Mouse (Mus musculus): Measurements from ENCODE around the gene Pcnp.
"Not testable (repeated sequence)": the region's sequence is repeated elsewhere in the genome, so short reads cannot be mapped to it uniquely, and the experiment has no call there.

The Pcnp gene

GRCm38 (mm10) chr16:55971735-55972615 lies 57.6 kb downstream of the Pcnp start:
- no peak for DNase-seq (ENCODE audit: low read depth in 1 of 2, low spot score in 2 of 2)

DNA sequence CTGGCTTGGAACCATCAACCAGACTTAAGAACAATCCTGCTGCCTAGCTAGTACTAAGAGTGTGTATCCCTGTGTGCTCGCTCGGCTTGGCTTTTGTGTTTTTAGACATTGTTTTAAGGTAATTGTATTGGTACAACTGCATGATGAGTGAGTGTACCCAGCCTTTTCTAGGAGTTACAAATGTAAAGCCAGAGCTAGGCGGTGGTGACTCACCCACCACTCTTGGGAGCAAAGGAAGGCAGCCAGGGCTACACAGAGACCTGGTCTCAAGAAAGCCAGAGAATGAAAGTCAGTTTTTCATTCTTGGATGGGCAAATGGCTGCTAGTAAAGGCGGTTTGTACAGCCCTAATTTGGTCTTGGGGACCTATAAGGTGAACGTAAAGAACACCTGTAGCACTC lies 59.1 kb downstream of the Pcnp start:
- DNase-seq (ENCODE audit: low read depth in 1 of 2, low spot score in 2 of 2), result no peak

GRCm38 (mm10) chr16:55969147-55969546 lies 60.4 kb downstream of the Pcnp start:
- peak in 1 of 2 experiments; percentile 16 for DNase-seq (ENCODE audit: low read depth in 1 of 2, low spot score in 2 of 2)

GRCm38 (mm10) chr16:55967221-55967620 lies 62.3 kb downstream of the Pcnp start:
- no peak for DNase-seq (ENCODE audit: low read depth in 1 of 2, low spot score in 2 of 2)

- DNase-seq (ENCODE audit: low read depth in 1 of 2, low spot score in 2 of 2), result peak; percentile 77 to 87
Observed at GRCm38 (mm10) chr16:55966212-55966871, 63.2 kb downstream of the Pcnp start, which contains the start of gene Rpl24. Gene Rpl24 (plus strand): TSS chr16:55966275.

DNA sequence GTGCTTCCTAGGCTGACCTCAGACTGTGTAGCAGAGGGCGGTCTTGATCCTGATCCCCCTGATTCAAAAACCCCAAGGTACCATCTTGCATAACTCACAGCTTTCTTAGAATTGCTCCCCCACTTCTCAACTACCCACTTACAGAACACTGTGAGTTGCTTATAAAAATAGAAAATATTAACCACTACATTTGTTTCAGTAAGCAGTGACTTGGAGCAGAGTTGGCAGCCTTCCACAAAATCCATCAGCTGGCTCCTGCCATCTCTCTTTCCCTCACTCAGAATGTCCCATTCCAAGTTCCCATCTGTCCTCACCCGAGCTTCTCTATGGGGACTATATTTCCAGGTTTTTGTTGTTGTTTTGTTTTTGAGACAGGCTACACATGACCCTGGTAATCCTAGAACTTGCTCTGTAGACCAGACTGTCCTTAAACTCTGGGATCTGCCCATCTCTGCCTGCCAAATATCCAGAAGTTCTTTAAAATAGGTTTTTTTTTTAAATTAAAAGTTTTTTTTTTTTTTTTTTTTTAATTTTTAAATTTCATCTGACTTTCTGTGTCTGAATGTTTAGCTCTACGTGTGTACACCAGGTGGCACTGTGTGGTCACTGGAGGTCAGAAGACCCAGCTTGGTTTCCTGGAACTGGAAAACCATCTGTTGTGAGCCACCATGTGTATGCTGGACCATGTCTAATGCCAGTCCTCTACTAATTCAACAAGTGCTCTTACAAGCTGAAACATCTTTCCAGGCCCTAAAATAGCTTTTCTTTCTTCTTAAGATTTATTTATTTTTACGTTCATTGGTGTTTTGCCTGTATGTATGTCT lies 65.2 kb downstream of the Pcnp start:
- DNase-seq (ENCODE audit: low read depth in 1 of 2, low spot score in 2 of 2), result no peak

DNA sequence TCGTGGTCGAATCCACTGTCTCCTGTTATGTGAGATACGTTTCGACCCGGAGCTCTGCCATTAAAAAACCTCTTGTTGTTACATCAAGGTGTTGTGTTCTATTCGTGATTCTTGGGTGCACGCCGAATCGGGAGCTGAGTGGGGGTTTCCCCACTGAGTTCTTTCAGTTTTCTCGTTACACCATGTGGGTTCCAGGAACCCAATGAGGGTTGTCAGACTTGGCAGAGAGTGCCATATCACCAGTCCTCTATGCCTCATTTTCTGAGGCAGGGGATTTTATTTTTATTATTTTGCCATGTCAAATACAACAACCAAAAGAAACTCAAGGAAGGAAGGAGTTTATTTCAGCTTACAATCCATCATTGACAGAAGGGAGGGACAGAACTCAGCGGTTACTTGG lies 66.5 kb downstream of the Pcnp start:
- DNase-seq (ENCODE audit: low read depth in 1 of 2, low spot score in 2 of 2), result not testable (repeated sequence)
